Mouse (Mus musculus) kidney, embryonic 15.5 days (tissue): ENCODE results near the gene Acadvl. TPM values are rescaled to one million over a fixed set of nuclear protein-coding genes. Genes with fewer than 3 reads are reported as not detected.
"Not testable (repeated sequence)": the region's sequence is repeated elsewhere in the genome, so short reads cannot be mapped to it uniquely, and the experiment has no call there.

Experiments
- ATAC-seq: fragments of 200-750 bp; cut with Nextera tagmentation; replicated peaks from 2 replicates; pipeline ENCODE4 v1.8.0; 2017; ENCODE audit warnings: moderate TSS enrichment; ENCODE audit not compliant: low FRiP score
- H3K27ac ChIP-seq: fragments of 300-500 bp; sonication (generic); 2 replicates; pipeline ENCODE4 v1.5.1; 2015; ENCODE audit warnings: mild to moderate bottlenecking, inconsistent platforms
- H3K27me3 ChIP-seq: fragments of 300-500 bp; sonication (generic); 2 replicates; pipeline ENCODE4 v1.6.1; 2015; ENCODE audit warnings: inconsistent platforms
- H3K36me3 ChIP-seq: fragments of 300-500 bp; sonication (generic); 2 replicates; pipeline ENCODE4 v1.6.1; 2015; ENCODE audit warnings: inconsistent platforms
- H3K4me1 ChIP-seq: fragments of 300-500 bp; sonication (generic); 2 replicates; pipeline ENCODE4 v1.6.1; 2015; ENCODE audit warnings: inconsistent platforms
- H3K4me2 ChIP-seq: fragments of 300-500 bp; sonication (generic); 2 replicates; pipeline ENCODE4 v1.6.1; 2015; ENCODE audit warnings: moderate library complexity, mild to moderate bottlenecking, inconsistent platforms
- H3K4me3 ChIP-seq: fragments of 300-500 bp; sonication (generic); replicated peaks from 2 replicates; pipeline ENCODE4 v1.5.1; 2015; ENCODE audit warnings: mild to moderate bottlenecking, inconsistent platforms
- H3K9ac ChIP-seq: fragments of 300-500 bp; sonication (generic); 2 replicates; pipeline ENCODE4 v1.6.1; 2015; ENCODE audit warnings: mild to moderate bottlenecking, inconsistent platforms
- H3K9me3 ChIP-seq: fragments of 300-500 bp; sonication (generic); replicated peaks from 2 replicates; pipeline ENCODE4 v1.6.1; 2016; ENCODE audit warnings: inconsistent platforms
- WGBS: fragments of 180-500 bp; shearing (Covaris S2); methylation state at CpG from one replicate; pipeline ENCODE4 v1.1.7; 2015; ENCODE audit warnings: mixed read lengths; 5-methylcytosine and 5-hydroxymethylcytosine counted together
- polyA plus RNA-seq: library from polyadenylated mRNA; unstranded; fragments of >200 nt; fragmentation: Nextera tagmentation; extraction: Ambion mirVana; gene quantifications from 2 replicates; pipeline ENCODE4 v1.2.1, GENCODE M21; 2015

Gene Acadvl
- polyA plus RNA-seq, 1 experiment from 2014 or later, result 83.0 TPM

- Histone ChIP-seq H3K9me3 (no peaks in the 10 kb centered on the region), H3K9ac (peak overlapping the region; percentile 31; the same call in 1 of the 2 replicates), H3K4me3 (peak overlapping the region; percentile 37), H3K27me3 (no peaks in the 10 kb centered on the region), H3K4me2 (peak overlapping the region; percentile 63), H3K36me3 (no peaks in the 10 kb centered on the region), H3K4me1 (peaks cover 87% of the 10 kb centered on the region), H3K27ac (no peak overlapping the region)
- ATAC-seq, result no peak
- 17% methylated on average over 6 of the region's 6 CpGs for WGBS
Observed at GRCm38 (mm10) chr11:70024151-70024514, 8.9 kb upstream of the Acadvl start.

GRCm38 (mm10) chr11:70023481-70024150 lies 8.4 kb upstream of the Acadvl start:
- H3K27me3 ChIP-seq, result no peaks in the 10 kb centered on the region
- H3K9me3 ChIP-seq, result no peaks in the 10 kb centered on the region
- ATAC-seq, result no peak
- H3K4me3 ChIP-seq, result peak overlapping the region; percentile 37
- no peaks in the 10 kb centered on the region for H3K36me3 ChIP-seq
- H3K4me2 ChIP-seq, result peak overlapping the region; percentile 63
- H3K9ac ChIP-seq, result peak overlapping the region; percentile 31; the same call in 1 of the 2 replicates
- 5% methylated on average over 28 of the region's 29 CpGs for WGBS
- peaks cover 87% of the 10 kb centered on the region for H3K4me1 ChIP-seq
- H3K27ac ChIP-seq, result no peak overlapping the region

GRCm38 (mm10) chr11:70021264-70022132 lies 6.3 kb upstream of the Acadvl start:
- H3K27ac ChIP-seq, result peak overlapping the region; percentile 92
- WGBS, result 2% methylated on average over 40 of the region's 40 CpGs
- peak overlapping the region; percentile 33; the same call in 1 of the 2 replicates for H3K9ac ChIP-seq
- H3K27me3 ChIP-seq, result no peaks in the 10 kb centered on the region
- no peaks in the 10 kb centered on the region for H3K9me3 ChIP-seq
- peak overlapping the region; percentile 69 for H3K4me3 ChIP-seq
- ATAC-seq, result peak; percentile 65
- peak overlapping the region; percentile 91 for H3K4me2 ChIP-seq
- no peaks in the 10 kb centered on the region for H3K36me3 ChIP-seq
- H3K4me1 ChIP-seq, result peaks cover 84% of the 10 kb centered on the region

GRCm38 (mm10) chr11:70020731-70021263 lies 5.6 kb upstream of the Acadvl start:
- Histone ChIP-seq H3K9ac (peak overlapping the region; percentile 33; the same call in 1 of the 2 replicates), H3K4me2 (peak overlapping the region; percentile 91), H3K27ac (peak overlapping the region; percentile 92), H3K27me3 (no peaks in the 10 kb centered on the region), H3K36me3 (no peaks in the 10 kb centered on the region), H3K9me3 (no peaks in the 10 kb centered on the region), H3K4me1 (peaks cover 77% of the 10 kb centered on the region), H3K4me3 (peak overlapping the region; percentile 69)
- peak; percentile 86 for ATAC-seq
- WGBS, result under 1% methylated on average over 8 of the region's 8 CpGs

- peak overlapping the region; percentile 91 for H3K4me2 ChIP-seq
- H3K4me1 ChIP-seq, result peaks cover 78% of the 10 kb centered on the region
- ATAC-seq, result no peak
- peak overlapping the region; percentile 69 for H3K4me3 ChIP-seq
- 19% methylated on average over 8 of the region's 8 CpGs for WGBS
- H3K9me3 ChIP-seq, result no peaks in the 10 kb centered on the region
- H3K9ac ChIP-seq, result peak overlapping the region; percentile 85; the same call in 1 of the 2 replicates
- no peaks in the 10 kb centered on the region for H3K36me3 ChIP-seq
- peak overlapping the region; percentile 92 for H3K27ac ChIP-seq
- H3K27me3 ChIP-seq, result no peaks in the 10 kb centered on the region
Observed at GRCm38 (mm10) chr11:70020022-70020631, 4.9 kb upstream of the Acadvl start.

GRCm38 (mm10) chr11:70019495-70020021 lies 4.3 kb upstream of the Acadvl start:
- H3K9me3 ChIP-seq, result no peaks in the 10 kb centered on the region
- WGBS, result 20% methylated on average over 2 of the region's 2 CpGs
- peak overlapping the region; percentile 85; the same call in 1 of the 2 replicates for H3K9ac ChIP-seq
- no peak for ATAC-seq
- H3K4me1 ChIP-seq, result peaks cover 82% of the 10 kb centered on the region
- peak overlapping the region; percentile 69 for H3K4me3 ChIP-seq
- H3K27ac ChIP-seq, result peak overlapping the region; percentile 92
- H3K4me2 ChIP-seq, result peak overlapping the region; percentile 91
- no peaks in the 10 kb centered on the region for H3K36me3 ChIP-seq
- H3K27me3 ChIP-seq, result no peaks in the 10 kb centered on the region

GRCm38 (mm10) chr11:70018131-70018990 lies 3.1 kb upstream of the Acadvl start:
- Histone ChIP-seq H3K4me2 (peak overlapping the region; percentile 91), H3K4me1 (peaks cover 80% of the 10 kb centered on the region), H3K4me3 (peak overlapping the region; percentile 69), H3K36me3 (peaks cover 7% of the 10 kb centered on the region), H3K9me3 (no peaks in the 10 kb centered on the region), H3K27ac (peak overlapping the region; percentile 92), H3K9ac (peak overlapping the region; percentile 85), H3K27me3 (no peaks in the 10 kb centered on the region)
- WGBS, result 2% methylated on average over 24 of the region's 25 CpGs
- no peak for ATAC-seq

GRCm38 (mm10) chr11:70017199-70017767 lies 2.1 kb upstream of the Acadvl start:
- WGBS, result 45% methylated on average over 7 of the region's 7 CpGs
- peak overlapping the region; percentile 24; the same call in 1 of the 2 replicates for H3K9ac ChIP-seq
- H3K4me3 ChIP-seq, result peak overlapping the region; percentile 69

GRCm38 (mm10) chr11:70016669-70017068 lies 1.5 kb upstream of the Acadvl start, which contains the start of gene Dlg4:
TSS of gene Dlg4 (plus strand) at chr11:70016942.
- WGBS, result 68% methylated on average over 3 of the region's 3 CpGs
- ATAC-seq, result no peak
- H3K4me1 ChIP-seq, result peaks cover 70% of the 10 kb centered on the region
- H3K4me2 ChIP-seq, result peak within 1 kb of the TSS; percentile 91
- H3K36me3 ChIP-seq, result peaks cover 24% of the 10 kb centered on the region
- peak within 1 kb of the TSS; percentile 69 for H3K4me3 ChIP-seq
- H3K27ac ChIP-seq, result peak within 1 kb of the TSS; percentile 92
- no peaks in the 10 kb centered on the region for H3K27me3 ChIP-seq
- peak within 1 kb of the TSS; percentile 24; the same call in 1 of the 2 replicates for H3K9ac ChIP-seq
- H3K9me3 ChIP-seq, result no peaks in the 10 kb centered on the region

More at GRCm38 (mm10) chr11:70017199-70017767, 2.1 kb upstream of the Acadvl start:
- Histone ChIP-seq H3K36me3 (peaks cover 18% of the 10 kb centered on the region), H3K4me2 (peak overlapping the region; percentile 91), H3K4me1 (peaks cover 75% of the 10 kb centered on the region), H3K27me3 (no peaks in the 10 kb centered on the region), H3K9me3 (no peaks in the 10 kb centered on the region), H3K27ac (peak overlapping the region; percentile 92)
- ATAC-seq, result no peak

GRCm38 (mm10) chr11:70016177-70016576 lies 966 bp upstream of the Acadvl start:
- not testable (repeated sequence) for H3K9me3 ChIP-seq, H3K27ac ChIP-seq, H3K4me3 ChIP-seq, H3K9ac ChIP-seq, H3K4me2 ChIP-seq, H3K27me3 ChIP-seq, ATAC-seq
- Histone ChIP-seq H3K36me3 (peaks cover 29% of the 10 kb centered on the region), H3K4me1 (peaks cover 65% of the 10 kb centered on the region)
- 83% methylated on average over 2 of the region's 2 CpGs for WGBS
